Mouse (Mus musculus) kidney, adult 2 months (tissue): ENCODE measurements around the gene Fam110c. TPM values are rescaled to one million over a fixed set of nuclear protein-coding genes. Genes with fewer than 3 reads are reported as not detected.

Experiments
- DNase-seq: peaks from one replicate; pipeline ENCODE4 v3.0.0; 2021
- H3K27ac ChIP-seq: fragments of 200-500 bp; 2 replicates; pipeline ENCODE4 v1.5.1; 2012; ENCODE audit warnings: low read depth, low read length, control low read depth, inconsistent platforms; ENCODE audit not compliant: insufficient read depth
- H3K27me3 ChIP-seq: fragments of 200-500 bp; replicated peaks from 2 replicates; pipeline ENCODE4 v1.6.1; 2012; ENCODE audit warnings: mild to moderate bottlenecking, moderate library complexity, low read length, inconsistent platforms; ENCODE audit not compliant: control insufficient read depth, insufficient read depth
- H3K36me3 ChIP-seq: fragments of 200-500 bp; 2 replicates; pipeline ENCODE4 v1.6.1; 2012; ENCODE audit warnings: mild to moderate bottlenecking, moderate library complexity, low read length, inconsistent platforms; ENCODE audit not compliant: control insufficient read depth, insufficient read depth
- H3K4me1 ChIP-seq: fragments of 200-500 bp; 2 replicates; pipeline ENCODE4 v1.6.1; 2011; ENCODE audit warnings: low read length; ENCODE audit not compliant: control insufficient read depth, insufficient read depth
- H3K4me3 ChIP-seq: fragments of 200-500 bp; 2 replicates; pipeline ENCODE4 v1.5.1; 2011; ENCODE audit warnings: mild to moderate bottlenecking, low read depth, low read length, control low read depth; ENCODE audit not compliant: insufficient read depth
- CTCF ChIP-seq: fragments of 200-500 bp; conservative IDR thresholded peaks from 2 replicates; pipeline ENCODE4 v1.5.1; 2011; ENCODE audit warnings: low read depth, mild to moderate bottlenecking, control low read depth, low read length, moderate library complexity, mixed read lengths; ENCODE audit not compliant: insufficient read depth, insufficient read length
- POLR2A ChIP-seq: fragments of 200-500 bp; IDR thresholded peaks from one replicate; pipeline ENCODE4 v1.6.1; 2011; ENCODE audit warnings: low read depth, low read length, control low read depth
- WGBS: fragments of 180-500 bp; shearing (Covaris S2); methylation state at CpG from one replicate; pipeline ENCODE4 v1.1.7; 2018; 5-methylcytosine and 5-hydroxymethylcytosine counted together
- polyA plus RNA-seq: library from polyadenylated mRNA; depleted of rRNA; stranded (reverse); fragments of >200 nt; gene quantifications from 2 replicates; pipeline ENCODE4 v1.2.3, GENCODE M21; 2012

The Fam110c gene
- polyA plus RNA-seq, 1 experiment: 2.7 TPM

DNA sequence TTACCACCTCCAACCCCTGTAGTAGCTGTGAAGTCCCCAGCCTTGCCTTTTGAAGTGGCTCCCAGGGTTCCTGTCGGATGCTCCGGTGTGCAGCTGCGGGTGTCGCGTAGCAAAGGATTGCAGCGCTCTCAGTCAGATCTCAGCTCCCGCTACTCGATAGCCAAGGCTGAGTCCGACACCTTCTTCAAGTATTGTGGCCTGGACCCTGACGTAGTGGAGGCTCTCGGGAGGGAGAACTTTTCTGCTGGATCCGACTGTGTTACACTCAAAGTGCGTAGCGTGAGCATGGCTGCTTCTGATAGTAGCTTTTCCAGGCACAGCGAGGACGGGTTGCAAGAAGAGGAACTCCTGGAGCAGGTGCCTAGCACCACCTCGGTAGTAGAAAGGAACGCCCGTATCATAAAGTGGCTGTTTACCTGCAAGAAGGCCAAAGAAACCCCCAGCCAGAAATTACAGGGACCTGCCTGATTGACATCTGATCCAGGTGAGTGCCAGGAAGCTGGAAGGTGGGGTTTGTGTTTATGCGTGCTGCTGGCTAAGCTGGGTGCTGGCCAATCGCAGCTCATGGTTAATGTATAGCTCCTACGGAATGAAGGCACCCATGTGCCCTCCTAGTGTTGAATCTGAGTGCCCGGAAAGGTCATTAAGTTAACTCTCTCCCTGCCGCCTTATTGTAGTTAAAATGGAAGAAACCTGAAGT lies 1.3 kb downstream of the Fam110c start:
- Histone ChIP-seq H3K36me3 (peaks cover 1% of the 10 kb centered on the region; the same call in 1 of the 2 replicates), H3K27me3 (no peaks in the 10 kb centered on the region), H3K4me1 (no peaks in the 10 kb centered on the region), H3K4me3 (peak overlapping the region; percentile 69), H3K27ac (peak overlapping the region; percentile 22)
- 4% methylated on average over 24 of the region's 24 CpGs for WGBS
- TF ChIP-seq CTCF: no peak
- TF ChIP-seq POLR2A: no peak
- peak; percentile 78 for DNase-seq

DNA sequence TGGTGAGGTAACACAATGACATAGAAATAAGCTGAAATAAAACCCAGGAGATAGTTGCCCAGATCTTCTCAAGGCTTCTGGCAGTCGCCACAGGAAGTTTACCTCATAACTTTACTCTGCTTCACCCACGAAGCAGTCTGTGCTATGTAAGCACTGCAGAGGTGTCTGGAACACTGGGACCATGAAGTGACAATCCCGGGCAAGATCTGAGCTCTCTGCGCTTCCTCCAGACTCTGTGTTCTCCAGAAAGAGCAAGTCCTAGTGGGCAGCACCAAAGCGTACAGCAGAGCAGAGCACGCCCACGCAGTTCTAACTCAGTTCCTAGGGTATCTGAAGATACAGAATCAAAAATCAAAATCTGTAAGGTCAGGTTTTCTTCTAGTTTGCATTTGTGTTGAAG lies 3.4 kb downstream of the Fam110c start:
- no peak for DNase-seq
- no peaks in the 10 kb centered on the region for H3K4me1 ChIP-seq
- TF ChIP-seq CTCF (no peak), POLR2A (no peak)
- H3K27me3 ChIP-seq: no peaks in the 10 kb centered on the region
- no peak overlapping the region for H3K27ac ChIP-seq
- H3K36me3 ChIP-seq: peaks cover 1% of the 10 kb centered on the region; the same call in 1 of the 2 replicates
- 64% methylated on average over 7 of the region's 7 CpGs for WGBS
- no peak overlapping the region for H3K4me3 ChIP-seq

DNA sequence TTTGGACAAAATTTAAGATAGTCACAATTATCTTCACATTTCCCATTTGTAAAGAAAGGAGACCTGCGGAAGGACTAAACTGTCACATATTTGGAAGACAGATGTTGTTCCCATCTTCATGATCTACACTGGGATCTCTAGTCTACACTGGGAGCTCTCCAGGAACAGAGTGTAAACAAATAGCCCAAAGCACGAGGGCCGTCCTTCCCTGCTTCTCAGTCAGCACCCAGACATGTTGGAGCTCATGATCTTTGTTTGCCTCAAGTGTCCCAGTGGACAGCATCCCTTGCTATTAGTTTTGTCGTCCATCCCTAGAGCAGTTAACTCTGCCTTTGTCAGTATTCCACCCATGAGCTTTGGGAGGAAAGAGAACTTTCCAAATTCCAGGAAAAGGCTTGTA lies 4.4 kb downstream of the Fam110c start:
- no peak for TF ChIP-seq POLR2A
- TF ChIP-seq CTCF: no peak
- WGBS: 58% methylated on average over 4 of the region's 4 CpGs
- Histone ChIP-seq H3K4me3 (no peak overlapping the region), H3K4me1 (no peaks in the 10 kb centered on the region), H3K27me3 (no peaks in the 10 kb centered on the region), H3K27ac (no peak overlapping the region), H3K36me3 (peaks cover 1% of the 10 kb centered on the region; the same call in 1 of the 2 replicates)
- no peak for DNase-seq

GRCm38 (mm10) chr12:31080352-31080751 lies 6.7 kb downstream of the Fam110c start:
- Histone ChIP-seq H3K36me3 (peaks cover 1% of the 10 kb centered on the region; the same call in 1 of the 2 replicates), H3K4me1 (no peaks in the 10 kb centered on the region), H3K27me3 (no peaks in the 10 kb centered on the region), H3K27ac (no peak overlapping the region), H3K4me3 (no peak overlapping the region)
- no peak for TF ChIP-seq CTCF
- TF ChIP-seq POLR2A: no peak
- DNase-seq: no peak
- 81% methylated on average over 6 of the region's 6 CpGs for WGBS

GRCm38 (mm10) chr12:31080890-31081554 lies 7.4 kb downstream of the Fam110c start:
- 84% methylated on average over 6 of the region's 6 CpGs for WGBS
- DNase-seq: no peak

GRCm38 (mm10) chr12:31083007-31083406 lies 9.3 kb downstream of the Fam110c start:
- no peak for TF ChIP-seq CTCF
- TF ChIP-seq POLR2A: no peak
- no peaks in the 10 kb centered on the region for H3K27me3 ChIP-seq
- H3K4me1 ChIP-seq: no peaks in the 10 kb centered on the region
- DNase-seq: no peak
- WGBS: 59% methylated on average over 4 of the region's 4 CpGs
- no peak overlapping the region for H3K4me3 ChIP-seq
- H3K36me3 ChIP-seq: peaks cover 1% of the 10 kb centered on the region; the same call in 1 of the 2 replicates
- H3K27ac ChIP-seq: peak overlapping the region; percentile 63

More at GRCm38 (mm10) chr12:31080890-31081554, 7.4 kb downstream of the Fam110c start:
- H3K36me3 ChIP-seq: peaks cover 1% of the 10 kb centered on the region; the same call in 1 of the 2 replicates
- H3K4me1 ChIP-seq: no peaks in the 10 kb centered on the region
- no peaks in the 10 kb centered on the region for H3K27me3 ChIP-seq
- H3K27ac ChIP-seq: no peak overlapping the region
- no peak for TF ChIP-seq CTCF
- TF ChIP-seq POLR2A: no peak
- H3K4me3 ChIP-seq: no peak overlapping the region

GRCm38 (mm10) chr12:31083407-31083806 lies 9.7 kb downstream of the Fam110c start:
- H3K27me3 ChIP-seq: no peaks in the 10 kb centered on the region
- no peaks in the 10 kb centered on the region for H3K4me1 ChIP-seq
- DNase-seq: peak; percentile 12
- WGBS: 52% methylated on average over 4 of the region's 4 CpGs
- no peak overlapping the region for H3K4me3 ChIP-seq
- no peak for TF ChIP-seq POLR2A
- no peak for TF ChIP-seq CTCF
- H3K27ac ChIP-seq: no peak overlapping the region; the same call in 1 of the 2 replicates
- H3K36me3 ChIP-seq: peaks cover 1% of the 10 kb centered on the region; the same call in 1 of the 2 replicates
